Mouse (Mus musculus) liver, embryonic 11.5 days (tissue): ENCODE results near the gene Grin2a. TPM values are rescaled to one million over a fixed set of nuclear protein-coding genes. Genes with fewer than 3 reads are reported as not detected.

Experiments used
- ATAC-seq: fragments of 200-750 bp; cut with Nextera tagmentation; replicated peaks from 2 replicates; pipeline ENCODE4 v1.8.0; 2017; ENCODE audit warnings: moderate number of reproducible peaks, mild to moderate bottlenecking, moderate TSS enrichment, moderate library complexity; ENCODE audit not compliant: low FRiP score
- DNase-seq: peaks from one replicate; pipeline ENCODE4 v3.0.0-alpha.2; 2017; ENCODE audit warnings: low spot score
- H3K27ac ChIP-seq: fragments of 300-500 bp; sonication (generic); 2 replicates; pipeline ENCODE4 v1.5.1; 2014; ENCODE audit warnings: mild to moderate bottlenecking, low read depth, low read length, control low read depth
- H3K27me3 ChIP-seq: fragments of 300-500 bp; sonication (generic); replicated peaks from 2 replicates; pipeline ENCODE4 v1.6.1; 2014; ENCODE audit warnings: low read length, mixed read lengths; ENCODE audit not compliant: control insufficient read depth, insufficient read depth
- H3K36me3 ChIP-seq: fragments of 300-500 bp; sonication (generic); 2 replicates; pipeline ENCODE4 v1.6.1; 2014; ENCODE audit warnings: mild to moderate bottlenecking, low read length, moderate library complexity, mixed read lengths; ENCODE audit not compliant: control insufficient read depth, insufficient read depth
- H3K4me1 ChIP-seq: fragments of 300-500 bp; sonication (generic); replicated peaks from 2 replicates; pipeline ENCODE4 v1.6.1; 2014; ENCODE audit warnings: low read length, mixed read lengths; ENCODE audit not compliant: control insufficient read depth, insufficient read depth
- H3K4me2 ChIP-seq: fragments of 300-500 bp; sonication (generic); 2 replicates; pipeline ENCODE4 v1.6.1; 2014; ENCODE audit warnings: mild to moderate bottlenecking, control low read depth, moderate library complexity
- H3K4me3 ChIP-seq: fragments of 300-500 bp; sonication (generic); 2 replicates; pipeline ENCODE4 v1.5.1; 2014; ENCODE audit warnings: low read depth, low read length, control low read depth
- H3K9ac ChIP-seq: fragments of 300-500 bp; sonication (generic); 2 replicates; pipeline ENCODE4 v1.6.1; 2014; ENCODE audit warnings: low read depth, low read length, control low read depth
- H3K9me3 ChIP-seq: fragments of 300-500 bp; sonication (generic); 2 replicates; pipeline ENCODE4 v1.6.1; 2016; ENCODE audit warnings: low read length, inconsistent platforms, mixed read lengths; ENCODE audit not compliant: control insufficient read depth
- WGBS: fragments of 180-500 bp; shearing (Covaris S2); extraction: QIAGEN DNeasy Blood & Tissue Kit; methylation state at CpG from one replicate; pipeline ENCODE4 v1.1.7; 2014; 5-methylcytosine and 5-hydroxymethylcytosine counted together
- polyA plus RNA-seq: library from polyadenylated mRNA; unstranded; fragments of >200 nt; fragmentation: Nextera tagmentation; extraction: Ambion mirVana; gene quantifications from 2 replicates; pipeline ENCODE4 v1.2.1, GENCODE M21; 2014

Grin2a gene
- polyA plus RNA-seq, 1 experiment from 2014 or later: 0.70 TPM

DNA sequence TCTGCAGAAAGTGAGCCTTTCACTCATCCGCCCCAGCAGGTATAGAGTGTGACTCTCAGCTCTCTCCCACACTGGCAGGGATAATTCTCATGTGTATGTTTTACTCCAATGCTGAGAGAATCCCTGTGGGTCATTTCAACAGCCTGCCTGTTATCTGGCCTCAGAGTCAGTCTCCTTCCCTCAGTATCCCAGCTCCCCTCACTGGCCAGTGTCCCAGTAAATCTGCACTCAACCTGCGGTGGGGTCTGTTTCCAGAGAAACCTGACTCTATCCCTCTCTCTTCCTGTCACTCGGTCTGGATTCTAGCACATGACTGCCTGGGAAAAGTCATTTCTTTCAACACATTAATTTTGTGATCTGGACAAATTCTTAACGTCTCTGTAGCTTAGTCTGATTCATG is 122.4 kb downstream of the Grin2a start:
- no peak for ATAC-seq
- Histone ChIP-seq H3K9ac (no peak overlapping the region), H3K4me2 (no peak overlapping the region), H3K9me3 (no peaks in the 10 kb centered on the region), H3K4me1 (no peaks in the 10 kb centered on the region), H3K27ac (no peak overlapping the region), H3K36me3 (no peaks in the 10 kb centered on the region), H3K4me3 (no peak overlapping the region), H3K27me3 (no peaks in the 10 kb centered on the region)
- no peak for DNase-seq
- WGBS: 63% methylated on average over 4 of the region's 4 CpGs

DNA sequence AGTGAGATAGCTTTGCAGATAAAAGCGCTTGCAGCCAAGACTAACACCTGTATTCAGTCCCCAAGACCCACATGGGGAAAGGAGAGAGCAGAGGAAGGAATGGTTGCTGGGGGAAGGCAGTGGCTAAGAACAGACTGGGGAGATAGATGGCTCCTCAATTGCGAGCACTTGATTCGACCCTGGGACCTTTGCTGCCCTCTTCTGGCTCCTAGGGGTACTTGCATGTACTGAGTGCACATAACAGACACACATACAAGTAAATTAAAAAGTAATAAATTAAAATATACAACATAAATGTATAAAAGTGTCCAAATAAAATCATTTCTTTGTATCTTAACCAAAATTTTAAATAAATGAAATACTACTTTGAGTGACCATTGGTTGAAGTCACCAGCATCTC is 129.7 kb downstream of the Grin2a start:
- no peaks in the 10 kb centered on the region for H3K27me3 ChIP-seq
- 62% methylated on average over 3 of the region's 3 CpGs for WGBS
- no peaks in the 10 kb centered on the region for H3K36me3 ChIP-seq
- H3K9me3 ChIP-seq: no peaks in the 10 kb centered on the region
- no peak for DNase-seq
- ATAC-seq: no peak
- no peak overlapping the region for H3K27ac ChIP-seq
- H3K4me1 ChIP-seq: no peaks in the 10 kb centered on the region
- H3K4me3 ChIP-seq: no peak overlapping the region
- H3K9ac ChIP-seq: no peak overlapping the region
- no peak overlapping the region for H3K4me2 ChIP-seq

DNA sequence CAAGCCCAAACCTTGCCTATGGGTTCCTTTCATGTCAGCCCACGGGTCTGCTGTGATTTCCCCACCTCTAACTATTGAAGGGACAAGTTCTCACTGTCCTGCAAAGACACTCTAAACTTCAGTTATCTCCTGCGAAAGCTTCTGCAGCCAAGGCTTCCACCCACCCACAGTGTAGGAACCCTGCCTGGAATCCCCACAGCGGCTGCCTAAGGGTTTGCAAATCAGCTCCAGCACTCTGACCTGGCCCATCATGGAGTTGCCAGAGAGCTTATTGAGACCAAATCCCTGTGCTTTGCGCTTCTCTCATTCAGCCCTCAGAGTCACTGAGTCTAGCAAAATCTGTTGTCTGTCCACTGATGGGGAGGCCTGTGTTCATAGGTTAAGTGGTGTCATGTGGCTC is 130.3 kb downstream of the Grin2a start:
- no peak overlapping the region for H3K4me3 ChIP-seq
- no peak overlapping the region for H3K4me2 ChIP-seq
- ATAC-seq: no peak
- H3K9me3 ChIP-seq: no peaks in the 10 kb centered on the region
- no peak for DNase-seq
- no peaks in the 10 kb centered on the region for H3K4me1 ChIP-seq
- H3K27me3 ChIP-seq: no peaks in the 10 kb centered on the region
- no peaks in the 10 kb centered on the region for H3K36me3 ChIP-seq
- no peak overlapping the region for H3K27ac ChIP-seq
- 65% methylated on average over 4 of the region's 4 CpGs for WGBS
- H3K9ac ChIP-seq: no peak overlapping the region

DNA sequence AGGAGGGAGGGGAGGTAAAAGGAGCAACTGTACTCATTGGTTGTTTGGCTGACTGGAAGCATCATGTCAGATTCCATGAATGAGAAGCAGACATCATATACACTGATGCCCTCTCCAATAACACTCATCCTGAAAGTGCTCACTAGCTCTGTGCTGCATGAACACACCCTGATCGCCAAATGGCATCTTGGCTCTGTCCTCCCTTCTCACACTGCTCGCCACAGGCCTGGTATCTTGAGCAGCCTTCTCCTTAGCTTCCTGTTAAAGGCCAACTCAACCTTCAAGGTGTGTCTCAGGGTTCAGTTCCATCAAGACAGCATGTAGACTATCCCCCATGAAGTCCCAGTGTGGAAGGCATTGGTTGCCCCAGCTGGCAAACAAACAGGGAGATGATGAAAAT is 137.6 kb downstream of the Grin2a start:
- ATAC-seq (no peak), DNase-seq (no peak)
- Histone ChIP-seq H3K4me2 (no peak overlapping the region), H3K36me3 (no peaks in the 10 kb centered on the region), H3K4me1 (no peaks in the 10 kb centered on the region), H3K9ac (no peak overlapping the region), H3K9me3 (no peaks in the 10 kb centered on the region), H3K4me3 (no peak overlapping the region), H3K27ac (no peak overlapping the region), H3K27me3 (no peaks in the 10 kb centered on the region)
- WGBS: 67% methylated on average over 2 of the region's 2 CpGs

DNA sequence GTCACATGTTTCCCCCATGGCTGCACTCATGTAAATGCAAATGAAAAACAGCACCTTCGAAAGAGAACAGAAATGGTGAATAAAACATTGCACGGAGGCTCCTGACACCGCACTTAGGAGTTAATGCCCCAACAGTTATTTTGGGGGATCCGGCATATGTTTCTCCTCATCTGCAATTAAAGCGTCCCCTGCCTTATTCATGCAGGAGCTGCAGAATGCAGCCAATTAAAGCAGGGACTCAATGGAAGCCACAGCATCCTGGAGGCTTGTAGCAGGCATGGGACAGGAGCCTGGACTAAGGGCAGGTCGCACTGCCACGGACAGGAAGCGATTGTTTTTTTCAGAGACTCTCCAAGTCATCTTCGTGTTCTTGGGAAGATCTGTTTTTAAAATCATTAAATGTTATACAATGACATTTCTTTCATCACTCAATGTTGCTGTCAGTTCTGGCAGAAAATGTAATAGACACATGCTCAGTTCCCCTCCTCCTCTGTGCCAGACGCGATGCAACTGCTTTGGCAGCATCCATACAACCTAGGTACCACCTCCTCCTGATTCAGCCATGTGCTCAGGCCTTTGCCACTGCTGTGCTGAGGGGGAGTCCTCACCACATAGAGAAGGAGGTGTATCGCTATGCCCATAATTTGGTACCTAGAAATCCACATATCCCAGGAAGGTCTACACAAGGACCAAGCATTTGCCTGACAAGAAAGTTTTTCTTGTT is 143.9 kb downstream of the Grin2a start:
- H3K4me3 ChIP-seq: no peak overlapping the region
- WGBS: 84% methylated on average over 12 of the region's 12 CpGs
- H3K36me3 ChIP-seq: no peaks in the 10 kb centered on the region
- H3K27ac ChIP-seq: no peak overlapping the region
- no peaks in the 10 kb centered on the region for H3K4me1 ChIP-seq
- H3K4me2 ChIP-seq: no peak overlapping the region
- H3K9ac ChIP-seq: no peak overlapping the region
- ATAC-seq: no peak
- H3K27me3 ChIP-seq: no peaks in the 10 kb centered on the region
- DNase-seq: no peak
- H3K9me3 ChIP-seq: no peaks in the 10 kb centered on the region

DNA sequence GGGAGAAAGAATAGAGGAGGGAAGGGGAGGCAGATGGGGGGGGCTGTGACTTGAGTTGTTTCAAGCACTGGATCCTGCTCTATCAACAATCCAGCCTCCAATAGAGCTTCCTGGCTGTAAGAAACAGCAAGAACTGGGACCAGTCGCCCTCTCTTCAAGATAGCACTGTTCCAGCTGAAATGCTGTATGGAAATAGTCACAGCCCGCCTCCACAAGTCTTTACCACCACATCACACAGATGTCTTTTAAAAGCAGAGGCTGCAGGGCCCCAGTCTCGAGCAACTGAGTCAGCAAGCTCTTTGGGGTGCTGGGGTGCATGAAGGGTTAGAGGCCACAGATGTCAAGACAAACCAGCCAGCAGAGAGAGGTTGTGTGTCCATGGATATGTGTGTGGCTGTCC is 153.9 kb downstream of the Grin2a start:
- ATAC-seq (no peak), DNase-seq (no peak)
- H3K4me2 ChIP-seq: no peak overlapping the region
- H3K36me3 ChIP-seq: no peaks in the 10 kb centered on the region
- H3K27me3 ChIP-seq: no peaks in the 10 kb centered on the region
- no peaks in the 10 kb centered on the region for H3K4me1 ChIP-seq
- WGBS: 49% methylated on average over 3 of the region's 3 CpGs
- H3K9ac ChIP-seq: no peak overlapping the region
- H3K9me3 ChIP-seq: no peaks in the 10 kb centered on the region
- no peak overlapping the region for H3K27ac ChIP-seq
- no peak overlapping the region for H3K4me3 ChIP-seq

DNA sequence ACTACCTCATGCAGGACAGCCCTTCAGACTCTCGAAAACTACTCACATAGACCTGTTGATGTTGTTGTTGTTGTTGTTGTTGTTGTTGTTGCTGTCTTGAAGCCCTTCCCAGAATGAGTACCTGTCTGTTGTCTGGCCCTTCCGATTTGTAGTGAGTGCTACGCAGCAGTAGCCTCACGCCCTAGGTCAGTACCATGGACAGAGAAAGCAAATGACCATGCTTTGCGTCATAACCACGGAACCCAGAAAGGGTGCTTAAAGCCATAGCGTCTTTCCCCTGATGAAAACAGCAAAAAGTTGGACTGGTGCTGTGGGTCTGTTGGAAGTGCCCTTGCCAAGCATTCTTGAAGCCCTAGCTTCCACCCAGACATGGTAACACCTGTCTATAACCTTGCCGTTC is 158.8 kb downstream of the Grin2a start:
- no peaks in the 10 kb centered on the region for H3K9me3 ChIP-seq
- H3K4me3 ChIP-seq: no peak overlapping the region
- no peak for DNase-seq
- WGBS: 43% methylated on average over 8 of the region's 8 CpGs
- ATAC-seq: no peak
- no peak overlapping the region for H3K9ac ChIP-seq
- no peak overlapping the region for H3K27ac ChIP-seq
- H3K4me2 ChIP-seq: no peak overlapping the region
- H3K4me1 ChIP-seq: no peaks in the 10 kb centered on the region
- H3K27me3 ChIP-seq: no peaks in the 10 kb centered on the region
- no peaks in the 10 kb centered on the region for H3K36me3 ChIP-seq

DNA sequence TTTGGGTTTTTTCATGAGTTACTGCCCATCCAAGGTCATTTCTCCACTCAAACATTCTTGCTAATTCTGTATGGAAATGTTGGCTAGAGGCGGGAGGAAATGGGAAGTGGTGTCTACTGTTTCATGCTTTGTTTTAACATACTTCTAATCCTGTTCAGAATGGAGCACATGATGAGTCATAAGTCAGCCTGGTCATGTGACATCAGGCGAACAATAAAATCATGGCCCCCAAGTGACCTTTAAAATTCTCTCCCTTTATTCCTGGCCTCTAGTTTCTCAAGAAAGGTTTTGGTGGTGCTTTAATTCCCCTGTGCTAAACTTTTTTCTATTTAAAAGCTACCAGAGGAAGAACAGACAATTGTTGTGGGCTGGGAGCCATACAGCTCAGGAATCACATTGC is 161.1 kb downstream of the Grin2a start:
- no peaks in the 10 kb centered on the region for H3K9me3 ChIP-seq
- H3K27ac ChIP-seq: no peak overlapping the region
- no peak overlapping the region for H3K4me3 ChIP-seq
- H3K36me3 ChIP-seq: no peaks in the 10 kb centered on the region
- no peaks in the 10 kb centered on the region for H3K27me3 ChIP-seq
- H3K4me1 ChIP-seq: no peaks in the 10 kb centered on the region
- H3K4me2 ChIP-seq: no peak overlapping the region
- no peak overlapping the region for H3K9ac ChIP-seq
- 77% methylated on average over 2 of the region's 2 CpGs for WGBS
- ATAC-seq (no peak), DNase-seq (no peak)

DNA sequence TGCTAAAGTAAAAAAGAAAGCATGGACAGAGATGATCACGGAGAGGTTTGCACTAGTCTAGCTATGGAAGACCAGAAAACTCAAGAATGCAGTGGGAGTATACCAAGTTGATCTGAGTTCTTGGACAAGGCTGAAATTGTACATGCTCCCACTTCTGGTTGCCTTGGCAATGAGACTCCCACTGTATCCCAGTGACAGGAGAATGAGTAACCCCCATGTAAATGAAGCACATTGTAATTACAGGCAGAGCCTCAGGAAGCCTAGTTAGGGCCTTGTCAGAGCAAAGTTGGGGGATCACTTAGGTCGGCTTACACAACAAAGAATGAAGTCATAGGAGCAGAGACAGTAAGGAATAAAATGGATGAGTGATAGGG is 170.3 kb downstream of the Grin2a start:
- Histone ChIP-seq H3K36me3 (no peaks in the 10 kb centered on the region), H3K9me3 (no peaks in the 10 kb centered on the region), H3K27me3 (no peaks in the 10 kb centered on the region), H3K4me1 (no peaks in the 10 kb centered on the region), H3K4me2 (no peak overlapping the region), H3K4me3 (no peak overlapping the region), H3K9ac (no peak overlapping the region), H3K27ac (no peak overlapping the region)
- 50% methylated on average over 2 of the region's 2 CpGs for WGBS
- DNase-seq: no peak
- ATAC-seq: no peak
